Mouse (Mus musculus): Measurements from ENCODE around the gene Hmgcl. TPM values are rescaled to one million over a fixed set of nuclear protein-coding genes. Genes with fewer than 3 reads are reported as not detected.
A peak's percentile ranks its signal among the peaks of the same experiment; 100 is the strongest.

Hmgcl gene
- polyA plus RNA-seq, 1 experiment from 2014 or later, result 99.6 TPM

GRCm38 (mm10) chr4:135960717-135961116 is 14.5 kb downstream of the Hmgcl start:
- Histone ChIP-seq H3K36me3 (ENCODE audit: control insufficient read depth, insufficient read depth) (peaks cover 15% of the 10 kb centered on the region), H3K9ac (ENCODE audit: low read length) (no peak overlapping the region), H3K4me3 (ENCODE audit: low read length) (no peak overlapping the region), H3K27ac (ENCODE audit: low read length) (no peak overlapping the region), H3K4me2 (ENCODE audit: low read depth, low read length) (no peak overlapping the region), H3K4me1 (ENCODE audit: control insufficient read depth, insufficient read depth, low read length) (peaks cover 19% of the 10 kb centered on the region), H3K27me3 (ENCODE audit: control insufficient read depth, insufficient read depth, low read length) (no peaks in the 10 kb centered on the region), H3K9me3 (replicated peaks; ENCODE audit: control insufficient read depth, low read length) (no peaks in the 10 kb centered on the region)
- no peak for ATAC-seq (replicated peaks; ENCODE audit: extremely low read depth, insufficient read depth, low FRiP score)
- 21% methylated on average over 5 of the region's 5 CpGs for WGBS

GRCm38 (mm10) chr4:135961709-135962108 is 15.5 kb downstream of the Hmgcl start:
- Histone ChIP-seq H3K27ac (ENCODE audit: low read length) (no peak overlapping the region), H3K4me2 (ENCODE audit: low read depth, low read length) (no peak overlapping the region), H3K9me3 (replicated peaks; ENCODE audit: control insufficient read depth, low read length) (no peaks in the 10 kb centered on the region), H3K36me3 (ENCODE audit: control insufficient read depth, insufficient read depth) (peaks cover 14% of the 10 kb centered on the region), H3K27me3 (ENCODE audit: control insufficient read depth, insufficient read depth, low read length) (no peaks in the 10 kb centered on the region), H3K9ac (ENCODE audit: low read length) (no peak overlapping the region), H3K4me1 (ENCODE audit: control insufficient read depth, insufficient read depth, low read length) (peaks cover 19% of the 10 kb centered on the region), H3K4me3 (ENCODE audit: low read length) (no peak overlapping the region)
- 82% methylated on average over 5 of the region's 5 CpGs for WGBS
- ATAC-seq (replicated peaks; ENCODE audit: extremely low read depth, insufficient read depth, low FRiP score), result no peak

GRCm38 (mm10) chr4:135962198-135962597 is 15.9 kb downstream of the Hmgcl start:
- Histone ChIP-seq H3K4me1 (ENCODE audit: control insufficient read depth, insufficient read depth, low read length) (peaks cover 19% of the 10 kb centered on the region), H3K4me3 (ENCODE audit: low read length) (no peak overlapping the region), H3K27me3 (ENCODE audit: control insufficient read depth, insufficient read depth, low read length) (no peaks in the 10 kb centered on the region), H3K9ac (ENCODE audit: low read length) (no peak overlapping the region), H3K36me3 (ENCODE audit: control insufficient read depth, insufficient read depth) (peaks cover 16% of the 10 kb centered on the region), H3K9me3 (replicated peaks; ENCODE audit: control insufficient read depth, low read length) (no peaks in the 10 kb centered on the region), H3K4me2 (ENCODE audit: low read depth, low read length) (no peak overlapping the region), H3K27ac (ENCODE audit: low read length) (no peak overlapping the region)
- no peak for ATAC-seq (replicated peaks; ENCODE audit: extremely low read depth, insufficient read depth, low FRiP score)
- WGBS, result 85% methylated on average over 7 of the region's 7 CpGs

- Histone ChIP-seq H3K27ac (ENCODE audit: low read length) (peak overlapping the region; percentile 92), H3K9ac (ENCODE audit: low read length) (peak overlapping the region; percentile 95), H3K36me3 (ENCODE audit: control insufficient read depth, insufficient read depth) (peaks cover 20% of the 10 kb centered on the region), H3K4me1 (ENCODE audit: control insufficient read depth, insufficient read depth, low read length) (peaks cover 19% of the 10 kb centered on the region), H3K9me3 (replicated peaks; ENCODE audit: control insufficient read depth, low read length) (no peaks in the 10 kb centered on the region), H3K4me2 (ENCODE audit: low read depth, low read length) (peak overlapping the region; percentile 91), H3K27me3 (ENCODE audit: control insufficient read depth, insufficient read depth, low read length) (no peaks in the 10 kb centered on the region), H3K4me3 (ENCODE audit: low read length) (peak overlapping the region; percentile 66)
- WGBS, result 6% methylated on average over 15 of the region's 15 CpGs
- ATAC-seq (replicated peaks; ENCODE audit: extremely low read depth, insufficient read depth, low FRiP score), result 0 out of 2 replicates have a peak, but pooled peaks have one; percentile 10
These were observed 16.7 kb downstream of the Hmgcl start for GRCm38 (mm10) chr4:135962946-135963345.

GRCm38 (mm10) chr4:135963457-135964193 is 17.4 kb downstream of the Hmgcl start, which contains the start of gene Gale:
TSS of gene Gale (plus strand) at chr4:135963727.
- ATAC-seq (replicated peaks; ENCODE audit: extremely low read depth, insufficient read depth, low FRiP score), result peak; percentile 93
- WGBS, result under 1% methylated on average over 56 of the region's 56 CpGs
- Histone ChIP-seq H3K9ac (ENCODE audit: low read length) (peak within 1 kb of the TSS; percentile 95), H3K4me1 (ENCODE audit: control insufficient read depth, insufficient read depth, low read length) (peaks cover 19% of the 10 kb centered on the region), H3K4me2 (ENCODE audit: low read depth, low read length) (peak within 1 kb of the TSS; percentile 98), H3K27ac (ENCODE audit: low read length) (peak within 1 kb of the TSS; percentile 92), H3K27me3 (ENCODE audit: control insufficient read depth, insufficient read depth, low read length) (no peaks in the 10 kb centered on the region), H3K9me3 (replicated peaks; ENCODE audit: control insufficient read depth, low read length) (no peaks in the 10 kb centered on the region), H3K36me3 (ENCODE audit: control insufficient read depth, insufficient read depth) (peaks cover 23% of the 10 kb centered on the region), H3K4me3 (ENCODE audit: low read length) (peak within 1 kb of the TSS; percentile 66)

- WGBS, result 2% methylated on average over 12 of the region's 12 CpGs
- ATAC-seq (replicated peaks; ENCODE audit: extremely low read depth, insufficient read depth, low FRiP score), result no peak
- H3K36me3 ChIP-seq (ENCODE audit: control insufficient read depth, insufficient read depth), result peaks cover 31% of the 10 kb centered on the region
These were observed 18.2 kb downstream of the Hmgcl start for GRCm38 (mm10) chr4:135964426-135964825.

GRCm38 (mm10) chr4:135965113-135965512 is 18.9 kb downstream of the Hmgcl start:
- Histone ChIP-seq H3K27ac (ENCODE audit: low read length) (no peak overlapping the region), H3K4me3 (ENCODE audit: low read length) (no peak overlapping the region), H3K4me1 (ENCODE audit: control insufficient read depth, insufficient read depth, low read length) (peaks cover 19% of the 10 kb centered on the region), H3K27me3 (ENCODE audit: control insufficient read depth, insufficient read depth, low read length) (no peaks in the 10 kb centered on the region), H3K4me2 (ENCODE audit: low read depth, low read length) (peak overlapping the region; percentile 98; the same call in 1 of the 2 replicates), H3K36me3 (ENCODE audit: control insufficient read depth, insufficient read depth) (peaks cover 32% of the 10 kb centered on the region), H3K9me3 (replicated peaks; ENCODE audit: control insufficient read depth, low read length) (no peaks in the 10 kb centered on the region), H3K9ac (ENCODE audit: low read length) (peak overlapping the region; percentile 85; the same call in 1 of the 2 replicates)
- WGBS, result 74% methylated on average over 9 of the region's 9 CpGs
- no peak for ATAC-seq (replicated peaks; ENCODE audit: extremely low read depth, insufficient read depth, low FRiP score)

More at GRCm38 (mm10) chr4:135964426-135964825, 18.2 kb downstream of the Hmgcl start:
- Histone ChIP-seq H3K4me2 (ENCODE audit: low read depth, low read length) (peak overlapping the region; percentile 98), H3K27me3 (ENCODE audit: control insufficient read depth, insufficient read depth, low read length) (no peaks in the 10 kb centered on the region), H3K9me3 (replicated peaks; ENCODE audit: control insufficient read depth, low read length) (no peaks in the 10 kb centered on the region), H3K4me3 (ENCODE audit: low read length) (peak overlapping the region; percentile 66), H3K27ac (ENCODE audit: low read length) (peak overlapping the region; percentile 46), H3K4me1 (ENCODE audit: control insufficient read depth, insufficient read depth, low read length) (peaks cover 19% of the 10 kb centered on the region), H3K9ac (ENCODE audit: low read length) (peak overlapping the region; percentile 85)

- H3K4me2 ChIP-seq (ENCODE audit: low read depth, low read length), result no peak overlapping the region
- H3K27me3 ChIP-seq (ENCODE audit: control insufficient read depth, insufficient read depth, low read length), result no peaks in the 10 kb centered on the region
- H3K36me3 ChIP-seq (ENCODE audit: control insufficient read depth, insufficient read depth), result peaks cover 34% of the 10 kb centered on the region
- H3K9ac ChIP-seq (ENCODE audit: low read length), result no peak overlapping the region
- ATAC-seq (replicated peaks; ENCODE audit: extremely low read depth, insufficient read depth, low FRiP score), result no peak
- WGBS, result 90% methylated on average over 16 of the region's 16 CpGs
- H3K9me3 ChIP-seq (replicated peaks; ENCODE audit: control insufficient read depth, low read length), result no peaks in the 10 kb centered on the region
- H3K4me3 ChIP-seq (ENCODE audit: low read length), result no peak overlapping the region
- H3K27ac ChIP-seq (ENCODE audit: low read length), result no peak overlapping the region
- H3K4me1 ChIP-seq (ENCODE audit: control insufficient read depth, insufficient read depth, low read length), result peaks cover 20% of the 10 kb centered on the region
These were observed 20.0 kb downstream of the Hmgcl start for GRCm38 (mm10) chr4:135966283-135966682.

GRCm38 (mm10) chr4:135967086-135967760 is 21.0 kb downstream of the Hmgcl start:
- Histone ChIP-seq H3K27me3 (ENCODE audit: control insufficient read depth, insufficient read depth, low read length) (no peaks in the 10 kb centered on the region), H3K4me2 (ENCODE audit: low read depth, low read length) (no peak overlapping the region), H3K4me3 (ENCODE audit: low read length) (no peak overlapping the region), H3K9me3 (replicated peaks; ENCODE audit: control insufficient read depth, low read length) (no peaks in the 10 kb centered on the region), H3K27ac (ENCODE audit: low read length) (no peak overlapping the region), H3K36me3 (ENCODE audit: control insufficient read depth, insufficient read depth) (peaks cover 34% of the 10 kb centered on the region), H3K9ac (ENCODE audit: low read length) (no peak overlapping the region), H3K4me1 (ENCODE audit: control insufficient read depth, insufficient read depth, low read length) (peaks cover 28% of the 10 kb centered on the region)
- no peak for ATAC-seq (replicated peaks; ENCODE audit: extremely low read depth, insufficient read depth, low FRiP score)
- 89% methylated on average over 18 of the region's 18 CpGs for WGBS

Data from heart, embryonic 16.5 days (tissue).